Mouse (Mus musculus): ENCODE measurements around the gene Prkd3.

DNA sequence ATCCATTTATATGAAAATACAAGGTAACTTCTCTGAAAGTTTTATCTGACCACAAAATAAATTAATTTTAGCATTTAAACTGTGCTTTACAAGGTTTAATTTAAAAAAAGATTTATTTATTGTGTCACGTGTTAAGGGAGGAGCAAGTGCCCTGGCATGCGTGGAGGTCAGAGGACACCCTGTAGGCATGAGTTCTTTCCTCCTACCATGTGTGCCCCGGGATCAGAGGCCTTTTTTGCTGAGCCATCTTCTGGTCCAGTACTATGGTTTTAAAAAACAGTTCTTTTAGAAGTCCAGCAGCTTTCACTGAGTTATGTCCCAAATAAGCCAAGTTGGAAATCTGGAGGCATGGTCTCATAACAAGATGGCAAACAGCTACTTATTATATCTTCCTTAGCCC is 36.9 kb downstream of the Prkd3 start:
- no peak for TF ChIP-seq CTCF (IDR thresholded peaks at IDR 0.05; ENCODE audit: low read depth, low read length)
- no peak for TF ChIP-seq GATA1 (IDR thresholded peaks at IDR 0.05; ENCODE audit: borderline replicate concordance, low read length)
- no peak for TF ChIP-seq POLR2AphosphoS5 (IDR thresholded peaks at IDR 0.05; ENCODE audit: insufficient replicate concordance, low read depth, low read length)
